Mouse (Mus musculus) lung, embryonic 16.5 days (tissue): ENCODE measurements around the gene Gm21953. TPM values are rescaled to one million over a fixed set of nuclear protein-coding genes. Genes with fewer than 3 reads are reported as not detected.
"Not testable (repeated sequence)": the region's sequence is repeated elsewhere in the genome, so short reads cannot be mapped to it uniquely, and the experiment has no call there.

Experiments
- ATAC-seq: fragments of 200-750 bp; cut with Nextera tagmentation; 2 replicates; pipeline ENCODE4 v1.8.0; 2017; ENCODE audit warnings: low read depth, mild to moderate bottlenecking, moderate library complexity
- H3K27ac ChIP-seq: fragments of 300-500 bp; sonication (generic); 2 replicates; pipeline ENCODE4 v1.5.1; 2014; ENCODE audit warnings: mild to moderate bottlenecking, control low read depth, low read length
- H3K27me3 ChIP-seq: fragments of 300-500 bp; sonication (generic); 2 replicates; pipeline ENCODE4 v1.6.1; 2014; ENCODE audit warnings: low read depth, low read length, mixed read lengths; ENCODE audit not compliant: control insufficient read depth, insufficient read depth
- H3K36me3 ChIP-seq: fragments of 300-500 bp; sonication (generic); 2 replicates; pipeline ENCODE4 v1.6.1; 2014; ENCODE audit warnings: low read length; ENCODE audit not compliant: control insufficient read depth, insufficient read depth
- H3K4me1 ChIP-seq: fragments of 300-500 bp; sonication (generic); replicated peaks from 2 replicates; pipeline ENCODE4 v1.6.1; 2014; ENCODE audit warnings: low read length, mixed read lengths; ENCODE audit not compliant: control insufficient read depth, insufficient read depth
- H3K4me2 ChIP-seq: fragments of 300-500 bp; sonication (generic); 2 replicates; pipeline ENCODE4 v1.6.1; 2014; ENCODE audit warnings: low read depth, low read length, control low read depth
- H3K4me3 ChIP-seq: fragments of 300-500 bp; sonication (generic); 2 replicates; pipeline ENCODE4 v1.5.1; 2014; ENCODE audit warnings: mild to moderate bottlenecking, low read length, control low read depth
- H3K9ac ChIP-seq: fragments of 300-500 bp; sonication (generic); 2 replicates; pipeline ENCODE4 v1.6.1; 2014; ENCODE audit warnings: low read length, control low read depth
- H3K9me3 ChIP-seq: fragments of 300-500 bp; sonication (generic); 2 replicates; pipeline ENCODE4 v1.6.1; 2016; ENCODE audit warnings: low read length; ENCODE audit not compliant: control insufficient read depth
- WGBS: fragments of 180-500 bp; shearing (Covaris S2); extraction: QIAGEN DNeasy Blood & Tissue Kit; methylation state at CpG from one replicate; pipeline ENCODE4 v1.1.7; 2014; 5-methylcytosine and 5-hydroxymethylcytosine counted together
- polyA plus RNA-seq: library from polyadenylated mRNA; unstranded; fragments of >200 nt; fragmentation: Nextera tagmentation; extraction: Ambion mirVana; gene quantifications from 2 replicates; pipeline ENCODE4 v1.2.1, GENCODE M21; 2015

Gene Gm21953
- not detected in 2 replicates for polyA plus RNA-seq

DNA sequence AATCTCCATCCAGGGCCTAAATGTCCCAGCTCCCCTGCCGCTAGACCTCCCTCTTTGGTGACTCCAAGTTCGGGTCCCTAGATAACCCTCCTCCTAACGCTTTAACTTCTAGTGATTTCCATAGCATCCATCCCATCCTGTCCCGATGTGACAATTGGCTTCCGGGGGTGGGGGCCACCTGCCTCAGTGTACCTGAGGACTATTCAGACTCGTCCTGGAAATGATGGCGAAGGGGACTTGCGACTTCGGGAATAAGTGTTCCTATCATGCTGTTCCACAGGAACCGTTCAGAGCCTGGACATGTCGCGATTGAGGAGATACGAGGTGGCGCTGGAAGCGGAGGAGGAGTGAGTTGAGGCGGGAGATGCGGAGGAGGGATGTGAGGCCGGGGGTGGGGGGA lies at the start of gene Gm21953:
Gene Gm21953, plus strand, starts transcription at position 301 of the 400 bp plus-strand sequence.
- H3K36me3 ChIP-seq, H3K27me3 ChIP-seq, H3K9me3 ChIP-seq, H3K4me2 ChIP-seq, ATAC-seq, H3K27ac ChIP-seq, H3K4me3 ChIP-seq, H3K9ac ChIP-seq, H3K4me1 ChIP-seq: not testable (repeated sequence)
- no CpG with 5 or more reads among the region's 18 CpGs for WGBS

DNA sequence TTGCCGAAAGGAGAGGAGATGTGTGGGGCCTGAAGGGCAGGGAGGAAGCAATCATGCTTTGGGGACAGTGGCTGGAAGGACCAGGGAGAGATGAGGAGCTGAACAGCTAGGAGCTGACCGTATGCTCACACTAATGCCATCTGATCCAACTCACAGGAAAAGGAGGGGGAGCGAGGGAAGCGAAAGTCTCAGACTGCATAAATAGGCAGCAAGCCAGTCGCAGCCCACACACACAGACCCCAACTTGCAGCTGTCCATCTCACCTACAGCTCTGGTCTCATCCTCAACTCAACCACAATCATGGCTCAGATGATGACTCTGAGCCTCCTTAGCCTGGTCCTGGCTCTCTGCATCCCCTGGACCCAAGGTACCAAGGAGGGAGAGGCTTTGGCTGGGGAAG lies 38.6 kb upstream of the Gm21953 start, which contains the start of gene Ccl21b:
Gene Ccl21b, plus strand, starts transcription at position 301 of the 400 bp plus-strand sequence.
- H3K27me3 ChIP-seq, H3K4me1 ChIP-seq, H3K4me2 ChIP-seq, H3K9ac ChIP-seq, H3K27ac ChIP-seq, H3K36me3 ChIP-seq, ATAC-seq, H3K4me3 ChIP-seq, H3K9me3 ChIP-seq: not testable (repeated sequence)
- WGBS, result no CpG with 5 or more reads among the region's 5 CpGs

DNA sequence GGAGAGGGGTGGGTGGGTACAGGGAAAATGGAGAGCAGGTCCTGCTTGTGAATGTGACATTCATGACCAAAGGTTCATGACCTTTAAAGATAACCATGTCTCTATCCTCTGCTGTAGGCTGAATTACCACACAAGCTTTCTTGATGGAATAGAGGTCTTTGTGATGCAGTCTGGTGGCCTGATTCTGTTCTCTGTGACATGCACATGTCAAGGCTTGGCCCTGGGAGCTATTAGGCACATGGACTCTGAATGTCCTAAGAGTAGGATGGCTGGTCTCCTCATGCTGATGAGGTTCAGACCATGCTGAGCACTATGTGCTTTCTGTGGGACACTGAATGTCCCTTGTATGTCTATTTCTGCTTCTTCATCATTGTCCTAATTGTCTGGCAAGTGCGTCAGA lies 24.0 kb downstream of the Gm21953 start, which contains the start of gene Fam205a3:
Gene Fam205a3, plus strand, starts transcription at position 301 of the 400 bp plus-strand sequence.
- no CpG with 5 or more reads among the region's 1 CpGs for WGBS
- H3K4me2 ChIP-seq, H3K9ac ChIP-seq, H3K27ac ChIP-seq, H3K9me3 ChIP-seq, H3K27me3 ChIP-seq, H3K36me3 ChIP-seq, H3K4me3 ChIP-seq, ATAC-seq, H3K4me1 ChIP-seq: not testable (repeated sequence)

Other genes starting within 250 kb of the Gm21953 start
- gene Gm3893, start 203.1 kb upstream of the Gm21953 start, polyA plus RNA-seq, result not detected in 2 replicates
- 21.7 TPM in 1 of 2 replicates, not detected in the other for gene Gm13304, start 179.4 kb upstream of the Gm21953 start, polyA plus RNA-seq
- gene Gm13306, start 140.8 kb upstream of the Gm21953 start, polyA plus RNA-seq, result 0.65 TPM in 1 of 2 replicates, not detected in the other
- gene Gm13305, start 125.7 kb upstream of the Gm21953 start, polyA plus RNA-seq, result 0.21 and 0.80 TPM in 2 replicates
- gene Gm10600, start 53.6 kb upstream of the Gm21953 start, polyA plus RNA-seq, result not detected in 2 replicates
- gene Ccl21b, start 38.5 kb upstream of the Gm21953 start, polyA plus RNA-seq, result 1.0 TPM in 1 of 2 replicates, not detected in the other
- 0.15 TPM in 1 of 2 replicates, not detected in the other for gene Fam205a3, start 24.1 kb downstream of the Gm21953 start, polyA plus RNA-seq
- not detected in 2 replicates for gene Gm21586, start 145.1 kb downstream of the Gm21953 start, polyA plus RNA-seq
- 0.08 TPM in 1 of 2 replicates, not detected in the other for gene Gm2163, start 172.5 kb downstream of the Gm21953 start, polyA plus RNA-seq
- 0.15 TPM in 1 of 2 replicates, not detected in the other for gene Fam205a2, start 233.9 kb downstream of the Gm21953 start, polyA plus RNA-seq